Mouse (Mus musculus) urinary bladder, postnatal 25 days (tissue): ENCODE results near the gene Hoxd3.

Experiments
- DNase-seq: peaks from one replicate; pipeline ENCODE4 v3.0.0; 2022; ENCODE audit warnings: low spot score

The Hoxd3 gene

DNA sequence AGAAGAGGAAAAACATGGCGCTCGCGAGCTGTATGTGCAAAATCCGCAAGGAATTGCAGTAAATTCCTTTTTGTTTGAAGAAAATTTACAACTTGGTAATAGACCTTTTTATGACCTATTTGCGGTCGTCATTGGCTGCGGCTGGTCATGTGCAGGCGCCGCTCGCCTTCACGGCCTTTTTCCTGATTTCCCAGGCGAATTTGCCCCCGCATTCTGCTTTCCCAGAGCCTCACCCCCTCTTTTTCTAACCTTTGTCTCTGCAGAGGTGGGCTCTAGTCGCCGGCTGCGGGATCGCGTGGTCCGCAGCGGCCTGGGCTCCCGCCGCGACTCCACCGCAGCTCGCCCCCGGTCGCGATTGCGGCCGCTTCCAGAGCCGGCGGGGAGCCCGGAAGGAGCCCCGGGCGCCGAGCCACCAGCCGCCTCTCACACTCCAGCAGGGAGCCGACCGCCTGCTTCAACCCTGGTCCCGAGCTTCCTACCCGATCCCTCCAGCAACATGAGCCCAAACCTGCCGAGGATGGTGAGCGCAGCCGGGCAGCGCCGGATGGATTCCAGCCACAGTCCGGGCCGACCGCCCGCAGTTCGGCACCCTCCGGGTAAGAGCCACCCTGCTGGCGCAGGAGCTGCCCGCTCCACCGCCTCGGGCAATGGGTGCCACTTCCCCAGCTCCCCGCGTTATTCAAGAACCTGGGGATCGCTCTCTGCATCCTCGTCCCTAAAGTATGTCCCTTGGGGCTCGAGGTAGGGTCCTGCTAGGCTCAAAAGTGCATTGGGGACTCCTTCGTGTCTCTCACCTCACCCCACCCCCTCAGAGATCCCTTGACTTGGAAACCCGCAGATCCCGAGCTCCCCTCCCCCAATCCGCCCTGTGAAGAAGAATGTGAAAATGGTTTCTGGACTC, at the start of gene Hoxd3, which contains the start of gene Hoxd4:
Gene Hoxd3 (plus strand): TSS at position 207 of the 901 bp plus-strand sequence.
Gene Hoxd4 (plus strand): TSS at position 209 of the 901 bp plus-strand sequence.
- DNase-seq: peak; percentile 52

DNA sequence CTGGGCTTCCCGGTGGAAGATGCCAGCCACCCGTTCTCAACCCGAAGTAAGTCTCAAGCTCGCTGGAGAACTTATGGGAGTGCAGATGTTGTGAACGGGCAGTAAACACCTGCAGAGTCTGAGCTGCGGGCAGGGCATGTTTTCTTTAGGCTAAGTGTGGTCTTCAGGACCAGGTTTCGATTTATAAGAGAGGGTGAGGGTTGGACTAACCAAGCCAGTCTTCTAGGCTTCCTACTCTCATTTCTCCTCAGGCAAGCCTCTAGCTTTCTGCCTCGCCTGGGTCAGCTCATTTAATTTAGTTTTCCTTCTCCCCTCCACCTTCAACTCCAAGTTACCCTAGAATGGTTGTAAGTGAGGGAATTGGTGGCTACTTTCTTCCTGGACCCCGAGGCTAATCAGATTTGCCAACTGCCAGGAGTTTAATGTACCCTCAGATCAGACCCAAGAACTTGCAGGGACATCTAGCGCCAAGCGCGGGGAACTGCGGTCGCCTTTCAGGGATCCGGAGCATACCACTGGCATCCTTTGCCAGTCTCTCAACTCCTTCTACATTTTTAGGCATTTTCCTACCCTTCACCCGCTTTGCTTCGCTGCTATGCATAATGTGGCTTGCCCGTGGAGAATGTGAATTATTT, 48.3 kb upstream of the Hoxd3 start:
- DNase-seq: peak; percentile 18

DNA sequence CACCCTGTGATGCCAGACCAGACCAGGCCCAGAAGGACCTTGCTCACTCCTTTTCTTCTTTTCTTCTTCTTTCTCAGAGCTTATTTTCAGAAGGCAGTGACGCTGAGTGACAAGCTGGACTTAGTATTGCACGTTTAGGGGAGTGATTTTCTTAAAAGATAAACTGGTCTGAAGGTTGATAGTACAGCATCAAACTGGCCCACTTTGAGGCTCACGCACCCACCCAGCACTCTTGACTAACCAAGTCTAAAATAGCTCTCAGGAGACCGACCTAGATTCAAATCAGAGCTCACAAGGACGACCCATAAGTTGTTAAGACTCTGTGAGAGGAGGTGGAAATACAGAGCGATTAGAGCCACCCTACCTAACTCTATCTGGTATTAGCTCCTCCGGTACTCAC, 45.3 kb upstream of the Hoxd3 start:
- no peak for DNase-seq

DNA sequence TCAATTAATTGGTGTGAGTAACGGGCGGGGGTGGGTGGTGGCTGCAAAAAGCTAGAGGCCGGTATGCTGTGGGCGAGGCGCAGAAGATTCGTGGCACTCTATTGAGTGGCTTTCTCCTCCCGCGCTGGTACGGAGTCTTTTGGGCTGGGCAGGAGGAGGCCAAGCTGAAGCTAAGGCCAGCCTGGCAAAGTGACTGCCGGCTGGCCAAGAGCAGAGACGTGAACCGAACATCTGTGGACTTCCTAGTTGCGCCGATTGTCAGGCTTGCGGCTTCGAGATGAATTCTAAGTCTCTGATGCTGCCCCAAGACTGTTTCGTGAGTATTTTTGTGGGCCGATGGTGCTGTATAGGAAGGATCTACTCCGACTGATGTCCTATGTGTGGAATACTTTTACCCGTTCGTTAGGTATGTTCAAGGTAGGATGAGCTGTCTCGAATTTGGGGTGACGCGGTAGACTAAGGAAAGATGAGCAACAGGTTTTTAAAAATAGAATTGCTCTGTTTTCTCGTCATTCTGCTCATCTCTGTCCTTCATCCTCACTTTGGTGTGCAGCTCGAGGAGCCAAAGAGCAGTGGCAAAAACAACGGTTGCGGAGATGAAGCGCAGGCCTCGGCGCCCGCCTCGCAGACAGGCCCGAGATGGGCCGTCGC, 44.4 kb upstream of the Hoxd3 start:
- no peak for DNase-seq

DNA sequence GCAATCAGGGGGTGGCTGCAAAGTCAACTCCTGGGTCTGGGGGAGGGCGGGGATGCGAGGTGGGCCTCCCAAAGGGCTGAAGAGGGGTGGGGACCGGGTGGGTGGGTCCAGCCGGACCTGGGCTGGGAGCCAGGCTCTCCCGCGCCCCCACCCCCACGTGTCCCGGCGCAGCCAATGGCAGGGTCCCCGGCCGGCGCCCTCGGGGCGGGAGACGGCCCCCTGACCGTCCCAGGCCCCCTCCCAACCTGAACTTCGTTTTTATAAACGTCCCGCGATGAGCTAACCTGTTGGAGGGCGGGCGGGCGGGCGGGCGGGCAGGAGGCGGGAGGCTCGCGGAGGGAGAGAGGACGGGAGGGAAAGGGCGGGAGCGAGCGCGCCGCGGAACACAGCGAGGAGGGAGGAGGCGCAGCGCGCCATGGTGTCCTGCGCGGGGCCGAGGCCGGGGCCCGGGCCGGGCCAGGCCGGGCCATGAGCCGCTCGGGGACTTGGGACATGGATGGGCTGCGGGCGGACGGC, 43.8 kb upstream of the Hoxd3 start, which contains the start of gene Hoxd13:
Gene Hoxd13 (plus strand): TSS at position 469 of the 516 bp plus-strand sequence.
- DNase-seq: peak; percentile 17

DNA sequence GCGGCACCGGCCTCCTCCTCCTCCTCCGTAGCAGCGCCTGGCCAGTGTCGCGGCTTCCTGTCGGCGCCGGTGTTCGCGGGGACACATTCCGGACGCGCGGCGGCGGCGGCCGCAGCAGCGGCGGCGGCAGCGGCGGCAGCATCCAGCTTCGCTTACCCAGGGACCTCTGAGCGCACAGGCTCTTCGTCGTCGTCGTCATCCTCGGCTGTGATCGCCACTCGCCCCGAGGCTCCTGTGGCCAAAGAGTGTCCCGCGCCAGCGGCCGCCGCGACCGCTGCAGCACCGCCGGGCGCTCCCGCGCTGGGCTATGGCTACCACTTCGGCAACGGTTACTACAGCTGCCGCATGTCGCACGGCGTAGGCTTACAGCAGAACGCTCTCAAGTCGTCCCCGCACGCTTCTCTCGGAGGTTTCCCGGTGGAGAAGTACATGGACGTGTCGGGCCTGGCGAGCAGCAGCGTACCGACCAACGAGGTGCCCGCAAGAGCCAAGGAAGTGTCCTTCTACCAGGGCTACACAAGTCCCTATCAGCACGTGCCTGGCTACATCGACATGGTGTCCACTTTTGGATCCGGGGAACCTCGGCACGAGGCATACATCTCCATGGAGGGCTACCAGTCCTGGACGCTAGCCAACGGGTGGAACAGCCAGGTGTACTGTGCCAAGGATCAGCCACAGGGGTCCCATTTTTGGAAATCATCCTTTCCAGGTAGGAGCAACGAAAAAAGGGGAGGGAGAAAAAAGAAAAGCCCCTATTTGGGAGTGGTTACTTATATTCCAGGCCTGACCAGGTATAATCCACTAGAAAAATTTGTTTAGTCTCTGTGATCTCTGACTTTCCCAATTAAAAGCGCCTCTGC, 43.1 kb upstream of the Hoxd3 start:
- peak; percentile 11 for DNase-seq

DNA sequence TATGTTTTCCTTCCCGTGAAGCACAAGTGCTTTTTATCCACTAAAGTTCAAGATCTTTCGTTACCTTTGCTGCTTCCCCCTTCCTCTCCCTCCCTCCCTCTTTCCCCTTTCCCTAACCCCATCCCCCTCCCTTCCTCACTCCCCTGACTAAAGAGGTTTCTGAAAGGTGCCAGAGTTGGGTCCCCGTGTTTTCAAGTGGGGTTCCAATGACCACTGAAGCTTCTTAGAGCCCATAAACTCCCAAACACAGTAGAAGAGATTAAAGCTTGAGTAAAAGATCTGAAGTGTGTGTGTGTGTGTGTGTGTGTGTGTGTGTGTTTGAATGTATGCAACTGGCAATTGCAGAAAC, 42.5 kb upstream of the Hoxd3 start:
- no peak for DNase-seq

DNA sequence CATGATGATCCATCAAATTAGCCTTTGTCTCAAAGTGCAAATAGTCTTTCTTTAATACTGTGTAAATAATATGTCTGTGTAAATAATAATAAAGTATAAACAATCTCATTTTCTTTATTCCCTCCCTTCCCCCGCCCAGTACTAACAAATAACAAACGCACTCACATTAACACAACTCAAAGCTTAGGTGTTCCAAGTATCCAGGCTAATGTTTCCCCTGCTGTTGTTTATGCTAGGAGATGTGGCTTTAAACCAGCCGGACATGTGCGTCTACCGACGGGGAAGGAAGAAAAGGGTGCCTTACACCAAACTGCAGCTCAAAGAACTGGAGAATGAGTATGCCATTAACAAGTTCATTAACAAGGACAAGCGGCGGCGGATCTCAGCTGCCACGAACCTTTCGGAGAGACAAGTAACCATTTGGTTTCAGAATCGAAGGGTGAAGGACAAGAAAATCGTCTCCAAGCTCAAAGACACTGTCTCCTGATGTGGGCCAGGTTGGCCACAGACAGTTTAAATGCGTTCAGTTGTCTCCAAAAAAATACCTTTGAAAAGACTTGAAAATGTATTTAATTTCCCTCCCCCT, 42.0 kb upstream of the Hoxd3 start:
- DNase-seq: no peak

DNA sequence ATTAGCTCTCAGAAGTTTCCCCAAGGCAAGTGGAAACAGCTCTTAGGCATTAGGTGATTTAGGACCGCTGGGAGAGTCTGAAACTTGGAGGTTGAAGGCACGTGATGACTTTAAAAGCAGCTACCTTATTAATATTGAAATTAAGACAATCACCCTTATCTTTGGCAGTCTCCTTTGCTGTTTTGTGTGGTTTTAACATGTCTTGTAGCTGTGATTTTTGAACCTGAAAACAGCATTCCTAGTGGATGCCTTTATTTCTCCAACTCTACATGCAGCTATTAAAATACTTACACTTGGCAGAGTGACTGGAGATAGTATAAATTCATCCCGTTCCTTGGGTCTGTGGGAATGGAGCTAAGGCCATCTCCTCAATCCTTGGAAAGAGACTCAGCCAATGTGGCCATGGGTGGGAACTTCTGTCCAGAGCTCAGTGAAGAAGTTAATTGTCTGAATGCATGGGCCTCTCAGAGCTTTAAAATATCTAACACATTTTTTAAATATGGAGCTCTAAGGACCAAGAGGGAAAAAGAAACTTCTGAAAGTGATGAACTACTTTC, 41.0 kb upstream of the Hoxd3 start:
- no peak for DNase-seq

DNA sequence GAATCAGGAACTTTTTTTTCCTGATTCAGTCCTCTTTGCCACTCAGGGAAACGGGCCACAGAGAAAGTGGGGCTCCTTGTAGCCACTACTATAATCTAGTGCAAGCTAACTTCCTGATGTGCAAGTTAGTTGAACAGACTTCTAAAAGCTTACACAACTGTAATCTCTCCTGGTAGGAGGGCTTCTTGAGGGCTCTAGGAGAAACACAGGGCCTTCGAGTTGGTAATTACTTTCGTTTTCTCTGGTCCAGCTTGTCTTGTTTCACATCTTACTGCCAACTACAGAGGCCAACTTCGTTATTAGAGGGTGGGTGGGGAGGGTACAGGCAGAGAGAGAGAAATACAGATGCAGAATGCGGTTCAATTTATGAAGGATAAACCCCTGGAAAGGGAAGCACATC, 39.9 kb upstream of the Hoxd3 start:
- no peak for DNase-seq

DNA sequence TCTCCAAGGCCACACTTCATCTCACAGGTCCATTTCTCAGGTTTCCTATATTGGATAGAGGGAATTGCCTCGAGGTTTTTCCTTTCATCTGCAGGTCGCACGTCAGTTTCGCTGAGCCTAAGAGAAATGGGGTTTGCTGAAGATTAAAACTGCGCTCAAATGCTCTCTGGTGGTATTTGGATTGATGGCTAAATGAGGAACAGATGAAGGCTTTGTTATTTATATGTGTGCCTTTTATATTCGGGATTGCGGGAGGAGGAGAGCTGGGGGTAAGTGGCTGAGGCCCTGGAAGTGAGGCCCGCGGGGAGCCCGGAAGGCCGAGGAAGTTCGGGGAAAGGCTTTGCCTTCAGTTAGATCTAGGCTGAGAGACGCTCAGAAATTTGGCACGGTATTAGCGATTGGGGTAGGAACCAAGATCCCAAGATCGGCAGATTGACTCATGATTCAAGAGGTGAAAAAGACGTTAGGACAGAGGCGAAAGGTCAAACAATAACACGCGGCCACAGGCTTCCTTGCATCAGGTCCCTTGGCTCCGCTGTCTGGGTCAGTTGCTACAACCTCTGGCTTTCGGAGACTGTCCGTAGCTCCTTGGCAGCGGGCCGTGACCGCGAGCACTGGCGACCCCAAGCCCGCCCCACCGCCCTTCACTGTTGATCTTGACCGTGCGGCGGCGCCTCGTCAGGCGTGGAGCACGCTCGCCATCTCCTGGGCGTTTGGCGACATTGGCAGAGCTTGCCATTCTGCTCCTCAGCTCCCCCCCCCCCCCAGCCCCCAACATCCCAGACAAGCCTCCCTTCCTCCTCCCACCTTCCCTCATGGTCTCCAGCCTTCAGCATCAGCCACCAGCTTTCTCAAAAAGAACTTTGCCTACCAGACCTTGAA, 39.0 kb upstream of the Hoxd3 start:
- peak; percentile 55 for DNase-seq

DNA sequence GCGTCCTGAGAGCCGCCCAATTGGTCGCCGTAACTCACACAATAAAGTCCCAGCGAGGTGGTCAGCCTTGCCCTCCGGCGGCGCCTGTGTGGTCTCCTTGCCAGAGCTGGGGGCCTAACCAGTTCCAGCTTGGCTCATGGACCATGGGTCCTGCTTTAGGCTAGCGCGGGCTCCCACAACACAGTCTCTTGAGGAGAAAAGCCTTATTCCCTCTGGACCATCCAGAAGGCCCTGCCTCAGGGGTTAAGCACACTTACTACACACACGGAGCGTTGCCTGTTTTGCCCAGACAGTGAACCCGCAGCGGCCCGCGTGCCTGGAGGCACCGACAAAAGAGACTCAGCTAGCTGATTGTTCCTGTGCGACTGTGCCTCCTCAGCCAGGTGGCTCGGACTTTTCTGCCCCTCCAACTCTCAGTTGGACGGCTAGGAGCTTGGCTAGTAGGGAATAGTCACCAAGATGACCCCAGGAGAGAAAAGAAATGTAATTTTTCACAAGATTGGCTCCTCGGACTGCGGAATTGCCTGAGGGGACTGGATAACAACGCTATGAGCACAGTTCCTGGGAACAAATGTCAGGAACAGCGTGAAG, 37.8 kb upstream of the Hoxd3 start:
- DNase-seq: no peak

DNA sequence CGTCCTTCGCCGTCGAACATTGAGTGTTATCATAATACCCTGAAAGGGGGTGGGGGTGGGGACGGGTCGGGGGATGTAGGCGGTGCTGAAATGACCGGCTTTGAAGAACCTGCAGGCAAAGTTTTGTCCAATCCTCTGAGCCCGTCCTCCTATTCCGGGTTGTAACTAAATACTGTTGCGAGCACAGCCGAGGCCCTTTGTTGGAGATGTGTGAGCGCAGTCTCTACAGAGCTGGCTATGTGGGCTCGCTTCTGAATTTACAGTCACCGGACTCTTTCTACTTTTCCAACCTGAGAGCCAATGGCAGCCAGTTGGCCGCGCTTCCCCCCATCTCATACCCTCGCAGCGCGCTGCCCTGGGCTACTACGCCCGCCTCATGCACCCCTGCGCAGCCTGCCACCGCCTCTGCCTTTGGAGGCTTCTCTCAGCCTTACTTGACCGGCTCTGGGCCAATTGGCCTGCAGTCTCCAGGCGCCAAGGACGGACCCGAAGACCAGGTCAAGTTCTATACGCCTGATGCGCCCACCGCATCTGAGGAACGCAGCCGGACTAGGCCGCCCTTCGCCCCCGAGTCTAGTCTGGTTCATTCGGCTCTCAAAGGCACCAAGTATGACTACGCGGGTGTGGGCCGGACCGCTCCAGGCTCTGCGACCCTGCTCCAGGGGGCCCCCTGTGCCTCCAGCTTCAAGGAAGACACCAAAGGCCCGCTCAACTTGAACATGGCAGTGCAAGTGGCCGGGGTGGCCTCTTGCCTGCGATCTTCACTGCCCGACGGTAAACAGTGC, 36.7 kb upstream of the Hoxd3 start, which contains the start of gene Hoxd12:
Gene Hoxd12 (plus strand): TSS at position 133 of the 785 bp plus-strand sequence.
- no peak for DNase-seq

DNA sequence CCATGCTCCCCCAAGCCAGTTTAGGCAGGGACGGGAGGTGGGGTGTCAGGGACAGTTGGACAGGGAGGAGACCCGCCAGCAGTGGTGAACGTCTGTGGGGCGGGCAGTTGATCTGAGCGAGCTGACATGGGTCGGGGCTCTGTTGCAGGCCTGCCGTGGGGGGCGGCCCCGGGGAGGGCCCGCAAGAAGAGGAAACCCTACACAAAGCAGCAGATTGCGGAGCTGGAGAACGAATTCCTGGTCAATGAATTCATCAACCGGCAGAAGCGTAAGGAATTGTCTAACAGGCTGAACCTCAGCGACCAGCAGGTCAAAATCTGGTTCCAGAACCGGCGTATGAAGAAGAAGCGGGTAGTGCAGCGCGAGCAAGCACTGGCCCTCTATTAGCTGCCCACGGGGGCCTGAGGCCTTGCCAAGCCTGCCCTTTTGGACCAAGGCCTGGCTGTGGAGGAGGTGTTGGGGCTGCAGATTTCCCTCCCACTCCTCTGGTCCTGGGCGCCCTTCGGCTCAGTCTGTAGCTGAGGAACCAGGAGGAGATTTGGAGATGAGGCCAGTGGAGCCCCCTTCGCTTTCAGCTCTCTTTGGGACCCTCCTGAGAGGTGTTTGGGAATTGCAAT, 36.0 kb upstream of the Hoxd3 start:
- DNase-seq: no peak

DNA sequence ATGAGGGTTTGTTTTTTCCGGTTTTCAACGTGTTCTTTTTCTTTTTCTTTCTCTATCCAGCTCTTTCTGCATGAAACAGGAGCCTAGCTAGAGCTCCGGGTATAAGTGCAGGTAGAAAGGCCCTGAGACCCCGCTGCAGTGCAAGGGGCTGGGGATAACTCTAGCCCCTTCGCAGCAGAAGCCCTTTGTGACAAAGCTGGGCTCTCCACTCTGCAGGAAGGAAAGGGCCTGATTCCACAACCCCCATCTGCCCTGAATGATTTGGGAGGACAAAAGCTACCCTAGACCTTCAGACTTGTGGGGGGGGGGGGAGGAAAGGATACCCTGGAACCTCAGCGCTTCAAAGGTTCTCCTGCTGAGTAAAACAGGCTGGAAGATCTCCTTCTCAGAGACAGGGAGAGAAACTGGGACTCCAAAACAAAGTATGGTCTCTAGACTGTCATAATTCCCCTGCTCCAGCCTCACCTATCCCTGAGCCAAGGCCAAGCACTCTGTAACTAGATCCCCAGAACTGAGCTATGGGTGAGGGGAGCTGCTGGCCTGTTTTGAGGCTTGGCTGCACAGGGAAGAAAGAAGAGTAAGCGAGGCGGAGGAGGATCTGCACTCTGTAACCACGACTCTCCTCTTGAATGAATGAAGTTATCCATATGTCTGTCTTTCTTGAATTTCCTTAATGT, 35.2 kb upstream of the Hoxd3 start:
- DNase-seq: no peak

DNA sequence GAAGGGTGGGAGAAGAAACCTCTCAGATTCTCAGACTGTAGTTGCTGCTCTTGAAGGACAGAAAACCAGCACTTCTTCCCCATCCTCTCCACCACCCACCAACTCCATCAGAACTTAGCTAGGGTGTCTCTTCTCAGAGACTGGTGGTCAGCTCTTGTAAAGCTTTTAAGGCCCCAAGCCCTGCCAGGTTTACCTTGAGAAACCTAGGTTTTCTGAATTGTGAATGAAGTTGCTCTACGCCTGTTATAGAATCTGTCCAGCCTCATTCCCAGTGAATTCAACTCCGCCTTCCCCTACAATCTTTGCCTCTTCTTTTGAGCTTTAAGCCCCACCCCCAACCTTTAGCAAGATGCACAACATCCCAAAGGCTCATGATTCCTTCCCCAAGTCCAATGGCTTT, 34.6 kb upstream of the Hoxd3 start:
- DNase-seq: no peak

DNA sequence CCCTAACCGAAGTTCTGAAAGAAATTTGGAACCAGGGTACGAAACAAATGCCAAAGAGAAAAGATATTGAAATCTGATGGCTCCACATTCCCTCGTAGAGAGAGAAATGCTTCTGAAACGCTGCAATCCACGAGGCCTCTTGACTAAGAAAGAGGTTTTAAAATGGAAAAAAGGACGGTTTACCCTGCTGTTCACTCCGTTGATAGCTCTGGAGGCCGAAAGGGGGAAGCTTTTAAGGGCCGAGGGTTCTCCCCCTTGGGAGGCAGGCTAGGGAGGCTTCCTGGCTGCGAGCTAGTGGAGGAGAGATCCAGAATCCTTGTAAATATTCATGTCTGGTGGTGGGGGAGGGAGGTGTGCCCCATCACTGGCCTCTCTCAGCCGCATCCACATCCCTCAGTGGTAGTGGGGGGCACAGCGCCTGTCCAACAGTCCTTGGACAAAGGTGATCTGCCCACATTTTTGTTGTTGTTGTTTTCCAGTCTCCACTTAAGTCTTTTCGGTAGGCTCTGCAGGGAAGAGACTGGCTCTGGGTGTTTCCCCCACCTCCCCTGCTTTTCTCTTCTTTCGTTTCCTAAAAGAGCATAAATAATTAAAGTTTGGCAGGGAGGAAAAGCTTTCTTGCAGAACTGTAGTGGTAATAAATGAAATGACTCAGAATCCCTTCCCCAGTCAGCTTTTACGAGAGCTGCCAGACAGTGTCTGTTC, 32.7 kb upstream of the Hoxd3 start, which contains the start of gene Hoxd11:
Gene Hoxd11 (plus strand): TSS at position 667 of the 705 bp plus-strand sequence.
- DNase-seq: no peak
